Mouse (Mus musculus): ENCODE results near the gene Eps15l1. TPM values are rescaled to one million over a fixed set of nuclear protein-coding genes. Genes with fewer than 3 reads are reported as not detected.
A peak's percentile ranks its signal among the peaks of the same experiment; 100 is the strongest.

The Eps15l1 gene
- polyA plus RNA-seq, 1 experiment, result 91.4 TPM

- Histone ChIP-seq H3K4me3 (ENCODE audit: control insufficient read depth, insufficient read depth, low read length) (no peak overlapping the region), H3K36me3 (ENCODE audit: control insufficient read depth, insufficient read depth, low read length) (peaks cover 41% of the 10 kb centered on the region), H3K4me1 (replicated peaks; ENCODE audit: control insufficient read depth, insufficient read depth, low read length) (no peaks in the 10 kb centered on the region), H3K27me3 (ENCODE audit: control insufficient read depth, insufficient read depth, low read length) (no peaks in the 10 kb centered on the region), H3K27ac (ENCODE audit: control insufficient read depth, insufficient read depth, low read length) (no peak overlapping the region)
- no peak for DNase-seq
- 96% methylated on average over 6 of the region's 6 CpGs for WGBS
- no peak for TF ChIP-seq POLR2A (IDR thresholded peaks at IDR 0.05; ENCODE audit: control insufficient read depth, extremely low read depth, insufficient read depth, low read length, poor library complexity)
- no peak for TF ChIP-seq CTCF (IDR thresholded peaks at IDR 0.05; ENCODE audit: borderline replicate concordance, control insufficient read depth, extremely low read depth, insufficient read depth, low read length, poor library complexity)
Measured at GRCm38 (mm10) chr8:72458457-72458856, 37.2 kb upstream of the Eps15l1 start.

- no peak for TF ChIP-seq POLR2A (IDR thresholded peaks at IDR 0.05; ENCODE audit: control insufficient read depth, extremely low read depth, insufficient read depth, low read length, poor library complexity)
- TF ChIP-seq CTCF (IDR thresholded peaks at IDR 0.05; ENCODE audit: borderline replicate concordance, control insufficient read depth, extremely low read depth, insufficient read depth, low read length, poor library complexity), result no peak
- no peaks in the 10 kb centered on the region for H3K27me3 ChIP-seq (ENCODE audit: control insufficient read depth, insufficient read depth, low read length)
- peaks cover 35% of the 10 kb centered on the region for H3K36me3 ChIP-seq (ENCODE audit: control insufficient read depth, insufficient read depth, low read length)
- H3K4me1 ChIP-seq (replicated peaks; ENCODE audit: control insufficient read depth, insufficient read depth, low read length), result no peaks in the 10 kb centered on the region
- DNase-seq, result no peak
- WGBS, result 96% methylated on average over 3 of the region's 3 CpGs
- no peak overlapping the region for H3K4me3 ChIP-seq (ENCODE audit: control insufficient read depth, insufficient read depth, low read length)
- no peak overlapping the region for H3K27ac ChIP-seq (ENCODE audit: control insufficient read depth, insufficient read depth, low read length)
Measured at GRCm38 (mm10) chr8:72457806-72458205, 36.5 kb upstream of the Eps15l1 start.

- DNase-seq, result no peak
- Histone ChIP-seq H3K36me3 (ENCODE audit: control insufficient read depth, insufficient read depth, low read length) (peaks cover 11% of the 10 kb centered on the region), H3K27me3 (ENCODE audit: control insufficient read depth, insufficient read depth, low read length) (no peaks in the 10 kb centered on the region), H3K4me3 (ENCODE audit: control insufficient read depth, insufficient read depth, low read length) (no peak overlapping the region), H3K27ac (ENCODE audit: control insufficient read depth, insufficient read depth, low read length) (no peak overlapping the region), H3K4me1 (replicated peaks; ENCODE audit: control insufficient read depth, insufficient read depth, low read length) (no peaks in the 10 kb centered on the region)
- WGBS, result 94% methylated on average over 4 of the region's 4 CpGs
- no peak for TF ChIP-seq POLR2A (IDR thresholded peaks at IDR 0.05; ENCODE audit: control insufficient read depth, extremely low read depth, insufficient read depth, low read length, poor library complexity)
- TF ChIP-seq CTCF (IDR thresholded peaks at IDR 0.05; ENCODE audit: borderline replicate concordance, control insufficient read depth, extremely low read depth, insufficient read depth, low read length, poor library complexity), result no peak
Measured at GRCm38 (mm10) chr8:72455317-72455716, 34.1 kb upstream of the Eps15l1 start.

GRCm38 (mm10) chr8:72453904-72454303 is 32.6 kb upstream of the Eps15l1 start:
- Histone ChIP-seq H3K27me3 (ENCODE audit: control insufficient read depth, insufficient read depth, low read length) (no peaks in the 10 kb centered on the region), H3K4me1 (replicated peaks; ENCODE audit: control insufficient read depth, insufficient read depth, low read length) (no peaks in the 10 kb centered on the region), H3K36me3 (ENCODE audit: control insufficient read depth, insufficient read depth, low read length) (peaks cover 12% of the 10 kb centered on the region), H3K27ac (ENCODE audit: control insufficient read depth, insufficient read depth, low read length) (no peak overlapping the region), H3K4me3 (ENCODE audit: control insufficient read depth, insufficient read depth, low read length) (no peak overlapping the region)
- TF ChIP-seq POLR2A (IDR thresholded peaks at IDR 0.05; ENCODE audit: control insufficient read depth, extremely low read depth, insufficient read depth, low read length, poor library complexity), result no peak
- no peak for TF ChIP-seq CTCF (IDR thresholded peaks at IDR 0.05; ENCODE audit: borderline replicate concordance, control insufficient read depth, extremely low read depth, insufficient read depth, low read length, poor library complexity)
- 95% methylated on average over 2 of the region's 2 CpGs for WGBS
- no peak for DNase-seq

GRCm38 (mm10) chr8:72451516-72451915 is 30.3 kb upstream of the Eps15l1 start:
- H3K36me3 ChIP-seq (ENCODE audit: control insufficient read depth, insufficient read depth, low read length), result peaks cover 7% of the 10 kb centered on the region; the same call in 1 of the 2 replicates
- H3K27me3 ChIP-seq (ENCODE audit: control insufficient read depth, insufficient read depth, low read length), result no peaks in the 10 kb centered on the region
- H3K27ac ChIP-seq (ENCODE audit: control insufficient read depth, insufficient read depth, low read length), result no peak overlapping the region
- 96% methylated on average over 8 of the region's 8 CpGs for WGBS
- TF ChIP-seq CTCF (IDR thresholded peaks at IDR 0.05; ENCODE audit: borderline replicate concordance, control insufficient read depth, extremely low read depth, insufficient read depth, low read length, poor library complexity), result no peak
- no peak for TF ChIP-seq POLR2A (IDR thresholded peaks at IDR 0.05; ENCODE audit: control insufficient read depth, extremely low read depth, insufficient read depth, low read length, poor library complexity)
- H3K4me1 ChIP-seq (replicated peaks; ENCODE audit: control insufficient read depth, insufficient read depth, low read length), result no peaks in the 10 kb centered on the region
- DNase-seq, result no peak
- no peak overlapping the region for H3K4me3 ChIP-seq (ENCODE audit: control insufficient read depth, insufficient read depth, low read length)

- TF ChIP-seq CTCF (IDR thresholded peaks at IDR 0.05; ENCODE audit: borderline replicate concordance, control insufficient read depth, extremely low read depth, insufficient read depth, low read length, poor library complexity), result no peak
- no peak for TF ChIP-seq POLR2A (IDR thresholded peaks at IDR 0.05; ENCODE audit: control insufficient read depth, extremely low read depth, insufficient read depth, low read length, poor library complexity)
- Histone ChIP-seq H3K36me3 (ENCODE audit: control insufficient read depth, insufficient read depth, low read length) (peaks cover 7% of the 10 kb centered on the region; the same call in 1 of the 2 replicates), H3K27me3 (ENCODE audit: control insufficient read depth, insufficient read depth, low read length) (no peaks in the 10 kb centered on the region), H3K4me3 (ENCODE audit: control insufficient read depth, insufficient read depth, low read length) (no peak overlapping the region), H3K27ac (ENCODE audit: control insufficient read depth, insufficient read depth, low read length) (no peak overlapping the region), H3K4me1 (replicated peaks; ENCODE audit: control insufficient read depth, insufficient read depth, low read length) (peaks cover 9% of the 10 kb centered on the region)
- DNase-seq, result no peak
- WGBS, result 88% methylated on average over 6 of the region's 6 CpGs
Measured at GRCm38 (mm10) chr8:72445071-72445470, 23.8 kb upstream of the Eps15l1 start.

GRCm38 (mm10) chr8:72443994-72444350 is 22.7 kb upstream of the Eps15l1 start:
- Histone ChIP-seq H3K36me3 (ENCODE audit: control insufficient read depth, insufficient read depth, low read length) (no peaks in the 10 kb centered on the region), H3K27ac (ENCODE audit: control insufficient read depth, insufficient read depth, low read length) (no peak overlapping the region), H3K4me3 (ENCODE audit: control insufficient read depth, insufficient read depth, low read length) (peak overlapping the region; percentile 41), H3K4me1 (replicated peaks; ENCODE audit: control insufficient read depth, insufficient read depth, low read length) (peaks cover 9% of the 10 kb centered on the region), H3K27me3 (ENCODE audit: control insufficient read depth, insufficient read depth, low read length) (no peaks in the 10 kb centered on the region)
- no peak for DNase-seq
- 36% methylated on average over 6 of the region's 6 CpGs for WGBS
- no peak for TF ChIP-seq CTCF (IDR thresholded peaks at IDR 0.05; ENCODE audit: borderline replicate concordance, control insufficient read depth, extremely low read depth, insufficient read depth, low read length, poor library complexity)
- TF ChIP-seq POLR2A (IDR thresholded peaks at IDR 0.05; ENCODE audit: control insufficient read depth, extremely low read depth, insufficient read depth, low read length, poor library complexity), result no peak
